Mouse (Mus musculus) C2C12 (cell line): Measurements from ENCODE around the gene Amd1.

Experiments used
- CEBPB ChIP-seq: IDR thresholded peaks from one replicate; pipeline ENCODE4 v1.6.1; 2011; ENCODE audit warnings: low read depth, mild to moderate bottlenecking, control low read depth, moderate library complexity
- CTCF ChIP-seq: IDR thresholded peaks from one replicate; pipeline ENCODE4 v1.5.1; 2011; ENCODE audit not compliant: control insufficient read depth, insufficient read depth, insufficient read length
- MAX ChIP-seq: IDR thresholded peaks from one replicate; pipeline ENCODE4 v1.6.1; 2011; ENCODE audit warnings: mild to moderate bottlenecking, control low read depth
- MYOD1 ChIP-seq: IDR thresholded peaks from one replicate; pipeline ENCODE4 v1.6.1; 2011; ENCODE audit warnings: low read depth; ENCODE audit not compliant: control insufficient read depth, insufficient read length
- USF1 ChIP-seq: IDR thresholded peaks from one replicate; pipeline ENCODE4 v1.6.1; 2011; ENCODE audit warnings: low read depth, mild to moderate bottlenecking, control low read depth, moderate library complexity

GRCm38 (mm10) chr10:40283636-40284035, 18.4 kb downstream of the Amd1 start:
- TF ChIP-seq CTCF, result no peak
- no peak for TF ChIP-seq USF1
- no peak for TF ChIP-seq MAX
- no peak for TF ChIP-seq MYOD1
- no peak for TF ChIP-seq CEBPB
